Comparison of ENCODE assay signal across 23 mouse cellular contexts in genomic region chr16:26039320-26039719, GRCm38 (mm10).
DNase-seq lines count a peak whose midpoint lies in the region; ATAC-seq and TF ChIP-seq lines count a peak whose summit lies in the region.
"Had no signal": no experiment of that assay in that cellular context is flagged by ENCODE, and none has a peak within 500 bp of the region (broad histone marks: within the 10 kb centered on the region; RNA-seq: fewer than 3 reads in every experiment).

No protein-coding gene starts in this region.

- no peak overlapping the region for H3K4me2 ChIP-seq in embryonic facial prominence, embryonic 11.5 days (ENCODE audit: low read depth, low read length)
- no peak overlapping the region for H3K4me2 ChIP-seq in limb, embryonic 14.5 days (replicated peaks; ENCODE audit: low read depth, low read length, severe bottlenecking)
- H3K4me2 ChIP-seq in liver, embryonic 12.5 days = no peak overlapping the region
- no peak overlapping the region for H3K4me2 ChIP-seq in hindbrain, embryonic 11.5 days (replicated peaks; ENCODE audit: low read depth, low read length)
- H3K4me2 ChIP-seq: embryonic facial prominence, embryonic 13.5 days; forebrain, embryonic 13.5 days; heart, embryonic 13.5 days; hindbrain, embryonic 13.5 days; intestine, embryonic 15.5 days had no signal

- TF ChIP-seq POLR2A in limb, embryonic 14.5 days (IDR thresholded peaks at IDR 0.05; ENCODE audit: borderline replicate concordance, extremely low read depth, insufficient read depth, insufficient read length) = no peak

- H3K36me3 ChIP-seq in embryonic facial prominence, embryonic 11.5 days (replicated peaks; ENCODE audit: control insufficient read depth, insufficient read depth, low read depth, low read length) = no peaks in the 10 kb centered on the region
- H3K36me3 ChIP-seq in embryonic facial prominence, embryonic 10.5 days (replicated peaks) = no peaks in the 10 kb centered on the region
- H3K36me3 ChIP-seq in limb, embryonic 14.5 days (ENCODE audit: control insufficient read depth, insufficient read depth, low read length) = no peaks in the 10 kb centered on the region
- H3K36me3 ChIP-seq in liver, embryonic 12.5 days = no peaks in the 10 kb centered on the region
- no peaks in the 10 kb centered on the region for H3K36me3 ChIP-seq in hindbrain, embryonic 11.5 days (ENCODE audit: control insufficient read depth, insufficient read depth, low read length)
- H3K36me3 ChIP-seq: embryonic facial prominence, embryonic 13.5 days; forebrain, embryonic 10.5 days; heart, embryonic 10.5 days; heart, embryonic 13.5 days; hindbrain, embryonic 13.5 days; intestine, embryonic 15.5 days had no signal

- no peaks in the 10 kb centered on the region for H3K9me3 ChIP-seq in embryonic facial prominence, embryonic 11.5 days (replicated peaks; ENCODE audit: control insufficient read depth, low read length)
- no peaks in the 10 kb centered on the region for H3K9me3 ChIP-seq in embryonic facial prominence, embryonic 10.5 days
- H3K9me3 ChIP-seq in limb, embryonic 14.5 days (ENCODE audit: control insufficient read depth, low read length) = no peaks in the 10 kb centered on the region
- no peaks in the 10 kb centered on the region for H3K9me3 ChIP-seq in liver, embryonic 12.5 days (replicated peaks)
- no peaks in the 10 kb centered on the region for H3K9me3 ChIP-seq in hindbrain, embryonic 11.5 days (ENCODE audit: control insufficient read depth, low read length)
- H3K9me3 ChIP-seq: embryonic facial prominence, embryonic 13.5 days; forebrain, embryonic 10.5 days; forebrain, embryonic 13.5 days; heart, embryonic 10.5 days; heart, embryonic 13.5 days; hindbrain, embryonic 13.5 days; intestine, embryonic 15.5 days had no signal

- no peak; the same call in 1 of the 2 replicates for ATAC-seq in embryonic facial prominence, embryonic 11.5 days (replicated peaks; ENCODE audit: insufficient number of reproducible peaks, low FRiP score, low TSS enrichment, low read depth)
- ATAC-seq in limb, embryonic 14.5 days (ENCODE audit: low FRiP score, low read depth) = no peak
- no peak for ATAC-seq in liver, embryonic 12.5 days
- ATAC-seq in hindbrain, embryonic 11.5 days (ENCODE audit: low FRiP score) = no peak
- ATAC-seq: activated CD4-positive, CD25-positive, alpha-beta regulatory T cell, adult 4 months; forebrain, embryonic 13.5 days; forebrain, embryonic 16.5 days; hindbrain, embryonic 16.5 days; intestine, embryonic 15.5 days had no signal

- no peak overlapping the region for H3K4me3 ChIP-seq in embryonic facial prominence, embryonic 11.5 days (ENCODE audit: low read depth, low read length)
- no peak overlapping the region for H3K4me3 ChIP-seq in embryonic facial prominence, embryonic 10.5 days
- no peak overlapping the region for H3K4me3 ChIP-seq in limb, embryonic 14.5 days (replicated peaks; ENCODE audit: low read length)
- no peak overlapping the region for H3K4me3 ChIP-seq in liver, embryonic 12.5 days
- H3K4me3 ChIP-seq in hindbrain, embryonic 11.5 days (ENCODE audit: low read depth, low read length) = no peak overlapping the region
- H3K4me3 ChIP-seq: embryonic facial prominence, embryonic 13.5 days; forebrain, embryonic 10.5 days; forebrain, embryonic 13.5 days; heart, adult 2 months; heart, embryonic 10.5 days; heart, embryonic 13.5 days; hindbrain, embryonic 13.5 days; intestine, embryonic 15.5 days had no signal

- H3K27me3 ChIP-seq in embryonic facial prominence, embryonic 11.5 days (ENCODE audit: control insufficient read depth, insufficient read depth, low read length) = no peaks in the 10 kb centered on the region
- H3K27me3 ChIP-seq in embryonic facial prominence, embryonic 10.5 days (replicated peaks; ENCODE audit: low read depth, poor library complexity, severe bottlenecking) = no peaks in the 10 kb centered on the region
- H3K27me3 ChIP-seq in limb, embryonic 14.5 days (ENCODE audit: control insufficient read depth, insufficient read depth, low read length) = no peaks in the 10 kb centered on the region
- no peaks in the 10 kb centered on the region for H3K27me3 ChIP-seq in liver, embryonic 12.5 days (replicated peaks)
- H3K27me3 ChIP-seq in hindbrain, embryonic 11.5 days (ENCODE audit: control insufficient read depth, insufficient read depth, low read length) = no peaks in the 10 kb centered on the region
- H3K27me3 ChIP-seq: embryonic facial prominence, embryonic 13.5 days; forebrain, embryonic 13.5 days; heart, embryonic 13.5 days; hindbrain, embryonic 13.5 days; intestine, embryonic 15.5 days had no signal

- 45% methylated on average over 3 of the region's 3 CpGs for WGBS in embryonic facial prominence, embryonic 11.5 days
- WGBS in embryonic facial prominence, embryonic 10.5 days = 41% methylated on average over 3 of the region's 3 CpGs
- 23% methylated on average over 3 of the region's 3 CpGs for WGBS in limb, embryonic 14.5 days
- 67% methylated on average over 3 of the region's 3 CpGs for WGBS in liver, embryonic 12.5 days (ENCODE audit: insufficient replicate concordance)
- WGBS in hindbrain, embryonic 11.5 days = 67% methylated on average over 3 of the region's 3 CpGs

- H3K9ac ChIP-seq in embryonic facial prominence, embryonic 11.5 days (replicated peaks; ENCODE audit: low read length) = no peak overlapping the region
- H3K9ac ChIP-seq in limb, embryonic 14.5 days (ENCODE audit: low read depth, low read length, severe bottlenecking) = no peak overlapping the region
- no peak overlapping the region for H3K9ac ChIP-seq in liver, embryonic 12.5 days
- H3K9ac ChIP-seq in hindbrain, embryonic 11.5 days (ENCODE audit: low read depth, low read length) = no peak overlapping the region
- H3K9ac ChIP-seq: embryonic facial prominence, embryonic 13.5 days; forebrain, embryonic 13.5 days; heart, embryonic 13.5 days; hindbrain, embryonic 13.5 days; intestine, embryonic 15.5 days had no signal

- intact Hi-C loops in heart, postnatal 14 days (cut with DNase I) = no loop called here

- peak; percentile 70 for DNase-seq in embryonic facial prominence, embryonic 11.5 days (ENCODE audit: low spot score)
- DNase-seq in embryonic facial prominence, embryonic 10.5 days (ENCODE audit: low spot score) = no peak
- DNase-seq in heart, adult 11 months = peak; percentile 89
- DNase-seq in heart, postnatal 14 days = no peak
- peak; percentile 40 for DNase-seq in limb, embryonic 14.5 days (ENCODE audit: low spot score)
- no peak for DNase-seq in hindbrain, embryonic 11.5 days (ENCODE audit: low spot score)
- DNase-seq: adrenal gland, postnatal 10 days; adrenal gland, postnatal 36 days; cerebellum, adult 18-20 months; cerebellum, adult 9-10 months; cerebellum, postnatal 14 days; heart, adult 2 months had no signal

- H3K27ac ChIP-seq in embryonic facial prominence, embryonic 11.5 days (replicated peaks; ENCODE audit: low read depth, low read length) = no peak overlapping the region
- H3K27ac ChIP-seq in embryonic facial prominence, embryonic 10.5 days (replicated peaks) = no peak overlapping the region
- H3K27ac ChIP-seq in limb, embryonic 14.5 days (replicated peaks; ENCODE audit: low read depth, low read length) = no peak overlapping the region
- no peak overlapping the region for H3K27ac ChIP-seq in liver, embryonic 12.5 days
- no peak overlapping the region for H3K27ac ChIP-seq in hindbrain, embryonic 11.5 days (ENCODE audit: low read depth, low read length)
- H3K27ac ChIP-seq: embryonic facial prominence, embryonic 13.5 days; forebrain, embryonic 10.5 days; forebrain, embryonic 13.5 days; heart, adult 2 months; heart, embryonic 10.5 days; heart, embryonic 13.5 days; hindbrain, embryonic 13.5 days; intestine, embryonic 15.5 days had no signal

- H3K4me1 ChIP-seq in embryonic facial prominence, embryonic 11.5 days (ENCODE audit: control insufficient read depth, insufficient read depth, low read length) = no peaks in the 10 kb centered on the region; the same call in 1 of the 2 replicates
- peaks cover 46% of the 10 kb centered on the region for H3K4me1 ChIP-seq in embryonic facial prominence, embryonic 10.5 days
- peaks cover 38% of the 10 kb centered on the region for H3K4me1 ChIP-seq in limb, embryonic 14.5 days (ENCODE audit: control insufficient read depth, insufficient read depth, low read length)
- peaks cover 10% of the 10 kb centered on the region; the same call in 1 of the 2 replicates for H3K4me1 ChIP-seq in liver, embryonic 12.5 days
- no peaks in the 10 kb centered on the region for H3K4me1 ChIP-seq in hindbrain, embryonic 11.5 days (replicated peaks; ENCODE audit: control insufficient read depth, insufficient read depth, low read length)
- H3K4me1 ChIP-seq: hindbrain, embryonic 13.5 days had no signal

Comparison
In these comparisons a context has a peak if more than half of its experiments do, and no peak if none do; other contexts are left out.
1. DNase-seq: peak in embryonic facial prominence, embryonic 11.5 days (single experiment), heart, adult 11 months (single experiment) and limb, embryonic 14.5 days (single experiment); none in embryonic facial prominence, embryonic 10.5 days (single experiment), heart, postnatal 14 days (0 of 2) and hindbrain, embryonic 11.5 days (single experiment).